Mouse (Mus musculus) lung, embryonic 15.5 days (tissue): Measurements from ENCODE around the gene Vstm2b. TPM values are rescaled to one million over a fixed set of nuclear protein-coding genes. Genes with fewer than 3 reads are reported as not detected.

ENCODE experiments used
- ATAC-seq: fragments of 200-750 bp; cut with Nextera tagmentation; 2 replicates; pipeline ENCODE4 v1.8.0; 2017; ENCODE audit warnings: moderate number of reproducible peaks, borderline replicate concordance; ENCODE audit not compliant: low FRiP score, low TSS enrichment; ENCODE audit errors: extremely low read depth
- H3K27ac ChIP-seq: fragments of 300-500 bp; sonication (generic); 2 replicates; pipeline ENCODE4 v1.5.1; 2015; ENCODE audit warnings: moderate library complexity, mild to moderate bottlenecking, inconsistent platforms
- H3K27me3 ChIP-seq: fragments of 300-500 bp; sonication (generic); 2 replicates; pipeline ENCODE4 v1.6.1; 2015; ENCODE audit warnings: inconsistent platforms
- H3K36me3 ChIP-seq: fragments of 300-500 bp; sonication (generic); 2 replicates; pipeline ENCODE4 v1.6.1; 2015; ENCODE audit warnings: inconsistent platforms
- H3K4me1 ChIP-seq: fragments of 300-500 bp; sonication (generic); 2 replicates; pipeline ENCODE4 v1.6.1; 2015; ENCODE audit warnings: inconsistent platforms
- H3K4me2 ChIP-seq: fragments of 300-500 bp; sonication (generic); 2 replicates; pipeline ENCODE4 v1.6.1; 2015; ENCODE audit warnings: inconsistent platforms, mild to moderate bottlenecking, moderate library complexity
- H3K4me3 ChIP-seq: fragments of 300-500 bp; sonication (generic); 2 replicates; pipeline ENCODE4 v1.5.1; 2015; ENCODE audit warnings: mild to moderate bottlenecking, inconsistent platforms
- H3K9ac ChIP-seq: fragments of 300-500 bp; sonication (generic); 2 replicates; pipeline ENCODE4 v1.6.1; 2015; ENCODE audit warnings: inconsistent platforms
- H3K9me3 ChIP-seq: fragments of 300-500 bp; sonication (generic); 2 replicates; pipeline ENCODE4 v1.6.1; 2016; ENCODE audit warnings: inconsistent platforms
- WGBS: fragments of 180-500 bp; shearing (Covaris S2); methylation state at CpG from one replicate; pipeline ENCODE4 v1.1.7; 2015; 5-methylcytosine and 5-hydroxymethylcytosine counted together
- polyA plus RNA-seq: library from polyadenylated mRNA; unstranded; fragments of >200 nt; fragmentation: Nextera tagmentation; extraction: Ambion mirVana; gene quantifications from 2 replicates; pipeline ENCODE4 v1.2.1, GENCODE M21; 2015

Vstm2b gene
- polyA plus RNA-seq = 0.65 and 0.96 TPM in 2 replicates

DNA sequence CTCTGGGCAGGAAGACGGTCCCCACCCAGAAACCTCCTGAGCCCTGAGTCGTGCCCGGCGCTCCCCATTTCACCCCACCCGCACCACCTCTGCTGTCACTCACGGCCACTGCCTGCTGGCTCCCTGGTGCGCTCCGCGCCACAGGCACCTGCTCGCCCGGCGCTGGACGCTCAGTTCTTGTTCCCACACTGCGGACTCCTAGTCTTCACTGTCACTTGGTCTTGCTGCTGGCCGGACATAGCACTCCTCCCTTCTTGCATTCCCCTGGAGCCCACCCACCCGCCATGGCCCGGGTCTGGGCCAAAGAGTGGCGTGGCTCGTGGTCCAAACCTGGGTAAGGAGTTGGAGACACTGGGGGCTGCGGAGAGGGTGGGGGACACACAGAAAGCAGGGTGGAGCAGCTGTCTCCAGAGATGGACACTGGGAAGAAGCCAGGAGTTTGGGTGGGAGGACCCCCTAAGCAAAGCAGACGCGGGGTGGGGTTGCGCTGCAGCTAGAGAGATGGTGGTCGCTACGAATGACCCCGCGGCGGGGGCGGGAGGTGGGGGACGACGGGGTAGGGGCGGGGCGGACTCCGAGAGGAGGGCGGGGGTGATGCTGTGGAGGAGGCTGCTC lies at the start of gene Vstm2b:
Gene Vstm2b, plus strand, starts transcription at position 233 of the 615 bp plus-strand sequence.
- Histone ChIP-seq H3K36me3 (no peaks in the 10 kb centered on the region), H3K4me1 (0 out of 2 replicates have a peak, but pooled peaks cover 4% of the 10 kb centered on the region), H3K27me3 (peaks cover 74% of the 10 kb centered on the region), H3K9ac (no peak within 1 kb of the TSS), H3K9me3 (no peaks in the 10 kb centered on the region), H3K27ac (no peak within 1 kb of the TSS), H3K4me2 (peak within 1 kb of the TSS; percentile 65), H3K4me3 (peak within 1 kb of the TSS; percentile 37)
- ATAC-seq = 0 out of 2 replicates have a peak, but pooled peaks have one; percentile 8
- under 1% methylated on average over 34 of the region's 35 CpGs for WGBS

DNA sequence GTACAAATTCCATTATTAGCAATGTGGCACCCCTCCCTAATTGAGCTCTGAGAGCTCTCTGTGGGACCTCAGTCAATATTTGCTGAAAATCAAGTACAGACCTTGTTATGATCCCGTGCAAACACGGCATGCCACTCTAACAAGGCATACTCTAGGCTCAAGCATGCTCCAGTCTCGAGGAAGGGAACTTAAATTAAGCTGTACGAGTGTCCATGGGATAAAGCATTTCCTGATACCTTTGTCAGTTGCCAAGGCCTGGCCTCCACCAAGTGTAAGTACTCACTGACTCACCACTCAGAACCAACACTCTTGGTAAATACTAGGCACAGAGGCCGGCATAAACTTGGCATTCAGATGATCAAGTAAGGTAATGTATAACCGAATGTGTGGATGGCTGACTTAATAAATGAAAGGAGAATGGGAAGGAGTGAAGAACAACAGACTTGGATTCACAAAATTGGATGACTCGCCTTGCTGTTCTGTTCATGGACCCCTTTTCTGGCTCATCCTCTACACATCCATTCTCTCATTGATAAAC lies 42.0 kb upstream of the Vstm2b start:
- Histone ChIP-seq H3K9me3 (no peaks in the 10 kb centered on the region), H3K27ac (no peak overlapping the region), H3K4me3 (no peak overlapping the region), H3K4me1 (peaks cover 4% of the 10 kb centered on the region; the same call in 1 of the 2 replicates), H3K36me3 (no peaks in the 10 kb centered on the region), H3K9ac (no peak overlapping the region), H3K27me3 (0 out of 2 replicates have a peak, but pooled peaks cover 3% of the 10 kb centered on the region), H3K4me2 (no peak overlapping the region)
- 61% methylated on average over 7 of the region's 7 CpGs for WGBS
- ATAC-seq = peak; percentile 62

DNA sequence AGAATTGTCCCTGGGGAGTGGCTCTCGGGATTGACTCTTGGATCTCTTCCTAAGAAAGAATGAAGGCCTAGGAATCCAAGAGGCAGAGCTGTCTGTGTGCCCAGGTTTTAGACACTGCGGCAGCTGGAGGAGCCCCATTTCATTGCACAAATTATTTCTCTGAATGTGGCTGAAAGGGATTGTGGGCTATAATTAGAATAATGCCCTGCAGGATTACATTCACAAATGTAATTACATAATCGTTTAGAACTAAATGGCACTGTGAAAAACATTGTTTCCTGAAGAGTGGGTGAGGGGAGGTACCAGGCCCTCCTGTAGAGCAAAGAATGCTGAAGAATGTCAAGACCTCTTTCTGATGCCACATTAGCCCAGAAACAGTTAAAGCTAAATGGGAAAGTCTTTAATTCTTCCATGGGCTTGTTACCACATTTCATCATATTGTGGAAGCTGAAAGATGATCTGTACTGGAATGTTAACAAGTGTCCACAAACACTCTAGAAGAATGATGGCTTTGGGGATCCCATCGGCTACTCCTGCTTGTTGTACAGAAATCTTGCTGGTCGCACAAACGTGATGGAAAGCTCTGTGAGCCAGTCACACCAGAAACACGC lies 24.6 kb upstream of the Vstm2b start:
- Histone ChIP-seq H3K4me2 (no peak overlapping the region), H3K36me3 (no peaks in the 10 kb centered on the region), H3K27ac (no peak overlapping the region), H3K4me1 (no peaks in the 10 kb centered on the region), H3K9me3 (no peaks in the 10 kb centered on the region), H3K27me3 (no peaks in the 10 kb centered on the region), H3K4me3 (no peak overlapping the region), H3K9ac (no peak overlapping the region)
- no peak for ATAC-seq
- WGBS = 58% methylated on average over 7 of the region's 7 CpGs

DNA sequence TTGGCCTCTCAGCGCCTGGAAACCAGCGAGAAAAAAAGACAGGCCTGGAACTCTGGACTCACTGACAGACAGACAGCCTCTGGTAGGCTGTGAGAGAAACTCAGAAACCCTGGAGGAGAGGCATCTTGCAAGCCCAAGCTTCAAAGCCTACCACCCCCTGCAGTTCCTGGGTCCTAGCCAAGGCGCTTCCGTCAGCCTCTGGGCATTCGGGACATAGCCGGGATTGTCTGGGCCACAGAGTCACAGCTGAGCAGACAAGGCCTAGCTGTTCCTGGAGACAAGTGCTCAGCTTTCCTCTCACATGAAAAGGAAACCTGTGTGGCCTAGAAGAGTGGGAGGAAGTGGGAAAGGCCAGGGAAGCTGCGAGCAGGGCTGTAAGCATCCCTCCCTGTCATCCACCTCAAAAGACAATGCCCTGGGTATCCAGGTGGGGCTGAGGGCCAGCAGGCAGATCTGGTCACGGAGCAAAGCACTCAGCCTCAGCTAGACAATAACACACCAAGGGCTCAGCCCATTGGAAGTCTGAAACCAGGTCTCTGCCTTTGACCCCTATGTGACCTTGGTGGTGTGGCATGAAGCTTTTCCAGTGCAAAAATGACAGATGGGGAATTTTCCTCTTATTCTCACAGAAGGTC lies 13.2 kb upstream of the Vstm2b start:
- no peak for ATAC-seq
- 40% methylated on average over 8 of the region's 8 CpGs for WGBS
- no peaks in the 10 kb centered on the region for H3K9me3 ChIP-seq
- no peaks in the 10 kb centered on the region for H3K4me1 ChIP-seq
- H3K27ac ChIP-seq = no peak overlapping the region
- no peak overlapping the region for H3K9ac ChIP-seq
- no peaks in the 10 kb centered on the region for H3K36me3 ChIP-seq
- H3K27me3 ChIP-seq = no peaks in the 10 kb centered on the region
- H3K4me3 ChIP-seq = no peak overlapping the region
- H3K4me2 ChIP-seq = no peak overlapping the region

DNA sequence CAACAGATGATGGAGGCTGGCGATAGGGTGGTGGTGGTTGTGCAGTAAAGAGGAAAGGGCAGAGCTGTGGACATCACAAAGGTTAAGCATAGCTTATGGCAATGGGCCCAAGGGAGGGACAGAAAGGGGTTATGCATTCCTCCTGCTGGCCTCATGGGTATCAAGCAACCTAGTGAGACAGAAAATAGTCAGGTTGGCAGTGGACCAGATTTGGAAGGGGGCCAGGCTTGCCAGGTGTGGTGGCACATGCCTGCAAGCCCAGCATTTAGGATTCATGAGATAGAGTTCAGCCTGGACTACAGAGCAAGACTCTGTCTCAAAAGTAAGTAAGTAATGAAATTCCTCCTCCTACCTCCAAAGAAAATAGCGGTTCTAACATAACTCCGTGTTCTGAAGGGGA lies 9.8 kb upstream of the Vstm2b start:
- Histone ChIP-seq H3K4me1 (no peaks in the 10 kb centered on the region), H3K27me3 (no peaks in the 10 kb centered on the region), H3K4me2 (no peak overlapping the region), H3K4me3 (no peak overlapping the region), H3K9ac (no peak overlapping the region), H3K9me3 (no peaks in the 10 kb centered on the region), H3K36me3 (no peaks in the 10 kb centered on the region), H3K27ac (no peak overlapping the region)
- WGBS = 60% methylated on average over 3 of the region's 3 CpGs
- ATAC-seq = no peak

DNA sequence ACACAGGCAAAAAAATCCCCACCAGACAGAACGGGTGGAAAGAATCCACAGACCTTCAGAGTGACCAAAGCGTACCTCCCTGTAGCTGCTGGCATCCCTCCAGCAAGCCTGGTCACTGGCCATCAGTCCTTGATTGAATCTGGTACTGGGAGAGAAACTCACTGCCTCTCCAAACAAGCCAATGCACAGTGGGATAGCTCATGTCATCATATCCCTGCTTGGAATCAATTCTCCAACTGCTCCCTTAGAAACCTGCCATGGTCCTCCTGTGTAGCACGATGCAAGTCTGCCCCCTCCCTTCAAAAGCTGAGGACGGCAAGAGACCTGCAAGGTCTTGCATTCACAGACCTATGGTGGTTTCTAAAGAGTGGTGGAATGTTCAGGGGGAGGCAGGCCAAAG lies 1.2 kb upstream of the Vstm2b start:
- no peaks in the 10 kb centered on the region for H3K36me3 ChIP-seq
- H3K27me3 ChIP-seq = peaks cover 61% of the 10 kb centered on the region
- no peaks in the 10 kb centered on the region for H3K9me3 ChIP-seq
- H3K4me3 ChIP-seq = no peak overlapping the region
- no peak overlapping the region for H3K27ac ChIP-seq
- H3K4me1 ChIP-seq = 0 out of 2 replicates have a peak, but pooled peaks cover 4% of the 10 kb centered on the region
- H3K9ac ChIP-seq = no peak overlapping the region
- WGBS = 54% methylated on average over 4 of the region's 4 CpGs
- no peak overlapping the region for H3K4me2 ChIP-seq
- no peak for ATAC-seq

DNA sequence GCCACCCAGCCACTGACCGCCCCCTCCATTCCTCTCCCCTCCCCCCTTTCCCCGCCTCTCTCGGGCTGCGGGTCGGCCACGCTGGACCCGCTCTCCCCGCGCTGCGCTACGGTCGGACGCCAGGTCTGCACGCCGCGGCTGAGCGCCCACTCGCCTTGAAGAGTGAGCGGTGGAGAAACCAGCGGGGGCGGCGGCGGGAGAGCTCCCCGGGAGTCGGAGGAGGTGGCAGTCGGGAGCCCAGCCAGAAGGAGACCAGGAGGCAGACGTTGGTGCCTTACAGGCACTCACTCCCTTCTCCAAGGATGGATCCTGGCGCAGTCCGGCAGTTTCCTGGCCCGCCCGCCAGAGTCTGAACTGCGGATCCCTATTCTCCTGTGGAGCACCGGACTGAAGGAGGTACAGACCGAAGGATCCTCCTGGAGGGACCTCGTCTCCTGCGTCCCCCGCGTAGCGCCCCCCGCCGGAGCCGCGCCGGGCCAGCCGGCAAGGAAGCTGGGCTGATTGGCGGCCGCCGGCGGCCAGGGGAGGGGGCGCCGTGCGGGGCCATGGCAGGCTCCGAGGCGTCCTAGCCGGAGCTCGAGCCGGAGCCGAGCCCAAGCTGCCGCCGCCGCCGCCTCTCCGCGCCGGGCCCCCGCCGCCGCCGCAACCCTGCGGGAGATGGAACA lies 715 bp downstream of the Vstm2b start:
- Histone ChIP-seq H3K4me1 (0 out of 2 replicates have a peak, but pooled peaks cover 4% of the 10 kb centered on the region), H3K27ac (no peak overlapping the region), H3K36me3 (no peaks in the 10 kb centered on the region), H3K9me3 (no peaks in the 10 kb centered on the region), H3K27me3 (peaks cover 80% of the 10 kb centered on the region), H3K9ac (no peak overlapping the region), H3K4me2 (peak overlapping the region; percentile 65), H3K4me3 (peak overlapping the region; percentile 37)
- peak; percentile 10; the same call in 1 of the 2 replicates for ATAC-seq
- WGBS = under 1% methylated on average over 36 of the region's 70 CpGs

DNA sequence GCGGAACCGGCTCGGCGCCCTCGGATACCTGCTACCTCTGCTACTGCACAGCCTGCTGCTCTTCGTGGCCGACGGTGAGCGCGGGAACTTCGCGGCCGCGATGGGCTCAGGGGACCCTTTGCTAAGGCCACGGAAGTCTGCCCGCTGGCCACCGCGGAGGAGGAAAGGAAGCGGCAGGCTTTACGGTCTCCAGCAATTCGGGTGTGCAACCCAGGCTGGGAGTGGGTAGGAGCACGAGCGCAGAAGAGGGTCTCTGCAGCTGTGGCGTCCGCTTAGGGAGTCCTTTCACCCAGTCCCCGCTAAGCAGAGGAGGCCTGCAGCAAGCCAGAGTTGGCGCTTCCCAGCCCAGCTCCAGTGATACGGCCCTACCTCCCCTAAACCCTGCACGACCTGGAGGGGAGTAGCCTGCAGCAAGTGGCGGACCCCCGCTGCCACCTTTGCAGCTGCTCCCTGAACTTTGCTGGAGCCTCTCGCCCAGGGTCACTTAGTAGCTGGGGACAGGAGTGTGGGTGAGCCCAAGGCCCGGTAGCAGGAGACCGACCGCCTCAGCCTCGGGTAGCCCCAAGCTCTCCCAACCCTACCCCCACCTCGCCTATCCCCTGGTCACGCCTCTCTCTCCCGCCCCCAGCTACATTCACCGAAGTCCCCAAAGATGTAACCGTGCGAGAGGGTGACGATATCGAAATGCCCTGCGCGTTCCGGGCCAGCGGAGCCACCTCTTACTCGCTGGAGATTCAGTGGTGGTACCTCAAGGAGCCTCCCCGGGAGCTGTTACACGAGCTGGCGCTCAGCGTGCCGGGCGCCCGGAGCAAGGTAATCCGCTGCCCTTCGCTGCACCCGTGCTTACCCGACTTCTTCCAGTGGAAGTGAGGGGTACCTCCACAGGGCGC lies 1.5 kb downstream of the Vstm2b start:
- no peak overlapping the region for H3K27ac ChIP-seq
- H3K9ac ChIP-seq = no peak overlapping the region
- H3K36me3 ChIP-seq = no peaks in the 10 kb centered on the region
- H3K4me2 ChIP-seq = peak overlapping the region; percentile 65
- 0 out of 2 replicates have a peak, but pooled peaks cover 4% of the 10 kb centered on the region for H3K4me1 ChIP-seq
- peak overlapping the region; percentile 37 for H3K4me3 ChIP-seq
- no peak for ATAC-seq
- under 1% methylated on average over 53 of the region's 61 CpGs for WGBS
- peaks cover 81% of the 10 kb centered on the region for H3K27me3 ChIP-seq
- H3K9me3 ChIP-seq = no peaks in the 10 kb centered on the region

DNA sequence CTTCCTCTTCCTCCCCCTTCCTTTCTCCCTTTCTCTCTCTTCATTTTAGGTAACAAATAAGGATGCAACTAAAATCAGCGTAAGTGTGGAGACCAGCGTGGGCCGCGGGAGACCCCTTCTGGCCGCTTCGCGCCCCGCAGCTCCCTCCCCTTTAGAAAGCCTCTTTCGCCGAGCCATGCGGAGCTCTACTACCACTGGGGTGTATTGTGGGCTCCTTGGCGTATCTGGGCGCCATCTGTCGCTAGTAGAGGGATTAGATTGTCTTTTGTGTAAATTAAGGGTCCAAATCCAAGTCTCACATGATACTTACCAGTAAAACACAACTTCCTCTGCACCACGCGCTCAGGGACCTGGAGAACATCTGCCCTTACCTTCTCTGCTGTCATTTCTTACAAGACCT lies 3.1 kb downstream of the Vstm2b start:
- peak; percentile 62; the same call in 1 of the 2 replicates for ATAC-seq

DNA sequence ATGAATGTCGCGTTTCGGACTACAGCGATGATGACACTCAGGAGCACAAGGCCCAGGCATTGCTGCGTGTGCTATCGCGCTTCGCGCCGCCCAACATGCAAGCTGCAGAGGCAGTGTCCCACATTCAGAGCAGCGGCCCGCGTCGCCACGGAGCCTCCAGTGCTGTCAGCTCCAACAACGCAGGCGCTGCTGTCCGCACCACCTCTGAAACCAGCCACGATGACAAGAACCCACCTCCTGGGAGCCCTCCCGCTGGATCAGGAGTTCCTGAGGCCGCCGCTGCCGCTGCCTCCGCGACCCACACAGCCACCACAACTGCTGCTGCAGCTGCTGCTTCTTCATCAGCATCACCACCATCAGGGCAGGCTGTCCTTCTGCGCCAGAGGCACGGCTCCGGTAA lies 4.4 kb downstream of the Vstm2b start:
- Histone ChIP-seq H3K27me3 (peaks cover 64% of the 10 kb centered on the region), H3K4me2 (no peak overlapping the region), H3K27ac (no peak overlapping the region), H3K9ac (no peak overlapping the region), H3K4me1 (0 out of 2 replicates have a peak, but pooled peaks cover 4% of the 10 kb centered on the region), H3K9me3 (no peaks in the 10 kb centered on the region), H3K36me3 (no peaks in the 10 kb centered on the region), H3K4me3 (no peak overlapping the region)
- 5% methylated on average over 28 of the region's 28 CpGs for WGBS
- ATAC-seq = no peak

More for the DNA sequence above, 3.1 kb downstream of the Vstm2b start:
- H3K4me2 ChIP-seq = no peak overlapping the region
- H3K27me3 ChIP-seq = peaks cover 77% of the 10 kb centered on the region
- 0 out of 2 replicates have a peak, but pooled peaks cover 4% of the 10 kb centered on the region for H3K4me1 ChIP-seq
- H3K9ac ChIP-seq = no peak overlapping the region
- no peaks in the 10 kb centered on the region for H3K36me3 ChIP-seq
- no peak overlapping the region for H3K27ac ChIP-seq
- WGBS = 1% methylated on average over 16 of the region's 16 CpGs
- H3K9me3 ChIP-seq = no peaks in the 10 kb centered on the region
- H3K4me3 ChIP-seq = no peak overlapping the region

DNA sequence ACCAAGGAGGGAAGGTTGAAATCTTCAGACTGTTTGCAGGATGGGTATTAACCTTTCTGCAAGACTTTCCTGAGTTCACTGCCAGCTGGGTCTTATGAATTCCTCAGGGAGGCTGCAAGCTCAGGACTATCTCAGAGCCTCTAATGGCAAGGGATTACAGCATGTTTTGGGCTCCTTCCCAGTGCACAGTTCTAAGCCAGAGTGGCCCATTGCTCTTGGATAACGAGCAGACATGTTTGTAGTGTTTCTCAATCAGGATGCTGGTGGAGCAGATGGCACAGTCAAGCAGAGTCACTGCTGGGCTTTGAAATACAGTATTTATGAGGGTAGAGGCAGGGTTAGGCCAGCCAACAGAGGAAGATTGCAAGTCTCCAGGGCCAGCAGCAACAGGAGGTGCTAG lies 8.4 kb downstream of the Vstm2b start:
- Histone ChIP-seq H3K27me3 (peaks cover 24% of the 10 kb centered on the region), H3K36me3 (no peaks in the 10 kb centered on the region), H3K4me3 (no peak overlapping the region), H3K4me2 (no peak overlapping the region), H3K27ac (no peak overlapping the region), H3K9ac (no peak overlapping the region), H3K4me1 (no peaks in the 10 kb centered on the region), H3K9me3 (no peaks in the 10 kb centered on the region)
- 67% methylated on average over 1 of the region's 1 CpGs for WGBS
- ATAC-seq = no peak
